Mouse (Mus musculus) cortical plate, adult 2 months (tissue): Measurements from ENCODE around the gene Ccdc30. TPM values are rescaled to one million over a fixed set of nuclear protein-coding genes. Genes with fewer than 3 reads are reported as not detected.
A peak's percentile ranks its signal among the peaks of the same experiment; 100 is the strongest.

Source experiments
- H3K27ac ChIP-seq: fragments of 200-500 bp; 2 replicates; pipeline ENCODE4 v1.5.1; 2012; ENCODE audit warnings: low read length, control low read depth, inconsistent platforms; ENCODE audit not compliant: insufficient read depth
- H3K4me1 ChIP-seq: fragments of 200-500 bp; 2 replicates; pipeline ENCODE4 v1.6.1; 2011; ENCODE audit warnings: low read length; ENCODE audit not compliant: control insufficient read depth, insufficient read depth
- H3K4me3 ChIP-seq: fragments of 200-500 bp; 2 replicates; pipeline ENCODE4 v1.5.1; 2011; ENCODE audit warnings: mild to moderate bottlenecking, low read length, control low read depth; ENCODE audit not compliant: insufficient read depth
- CTCF ChIP-seq: fragments of 200-500 bp; IDR thresholded peaks from 2 replicates; pipeline ENCODE4 v1.5.1; 2011; ENCODE audit warnings: mild to moderate bottlenecking, control low read depth, low read length; ENCODE audit not compliant: insufficient read depth; ENCODE audit errors: extremely low read depth
- POLR2A ChIP-seq: fragments of 200-500 bp; IDR thresholded peaks from 2 replicates; pipeline ENCODE4 v1.6.1; 2011; ENCODE audit warnings: mild to moderate bottlenecking, low read length, control low read depth; ENCODE audit not compliant: insufficient read depth; ENCODE audit errors: extremely low read depth
- polyA plus RNA-seq: library from polyadenylated mRNA; depleted of rRNA; stranded (reverse); fragments of >200 nt; gene quantifications from 2 replicates; pipeline ENCODE4 v1.2.3, GENCODE M21; 2012

The Ccdc30 gene
- polyA plus RNA-seq, 1 experiment, result 15.3 TPM

- TF ChIP-seq POLR2A (peak; percentile 98), CTCF (no peak)
- peak within 1 kb of the TSS; percentile 62; the same call in 1 of the 2 replicates for H3K27ac ChIP-seq
- peaks cover 3% of the 10 kb centered on the region; the same call in 1 of the 2 replicates for H3K4me1 ChIP-seq
- peak within 1 kb of the TSS; percentile 45 for H3K4me3 ChIP-seq
Observed at GRCm38 (mm10) chr4:119320131-119320830, 95.0 kb downstream of the Ccdc30 start, which contains the start of gene Ppih. Ppih (minus strand) TSS chr4:119320546.

GRCm38 (mm10) chr4:119313756-119314155 is 101.6 kb downstream of the Ccdc30 start:
- Histone ChIP-seq H3K4me3 (no peak overlapping the region), H3K27ac (no peak overlapping the region), H3K4me1 (no peaks in the 10 kb centered on the region)
- TF ChIP-seq POLR2A (no peak), CTCF (no peak)

GRCm38 (mm10) chr4:119305418-119305817 is 109.9 kb downstream of the Ccdc30 start:
- Histone ChIP-seq H3K4me3 (no peak overlapping the region), H3K27ac (no peak overlapping the region), H3K4me1 (no peaks in the 10 kb centered on the region)
- TF ChIP-seq CTCF, result no peak
- TF ChIP-seq POLR2A, result no peak

- TF ChIP-seq CTCF (no peak), POLR2A (no peak)
- Histone ChIP-seq H3K4me3 (no peak overlapping the region), H3K4me1 (no peaks in the 10 kb centered on the region), H3K27ac (no peak overlapping the region)
Observed at GRCm38 (mm10) chr4:119303291-119303690, 112.0 kb downstream of the Ccdc30 start.

GRCm38 (mm10) chr4:119301777-119302176 is 113.5 kb downstream of the Ccdc30 start:
- Histone ChIP-seq H3K27ac (no peak overlapping the region), H3K4me1 (no peaks in the 10 kb centered on the region)
- TF ChIP-seq POLR2A, result no peak

GRCm38 (mm10) chr4:119300761-119301160 is 114.6 kb downstream of the Ccdc30 start:
- no peak for TF ChIP-seq CTCF
- TF ChIP-seq POLR2A, result no peak
- Histone ChIP-seq H3K27ac (no peak overlapping the region), H3K4me3 (no peak overlapping the region), H3K4me1 (no peaks in the 10 kb centered on the region)

More at GRCm38 (mm10) chr4:119301777-119302176, 113.5 kb downstream of the Ccdc30 start:
- no peak overlapping the region for H3K4me3 ChIP-seq

- TF ChIP-seq CTCF (no peak), POLR2A (no peak)
- H3K4me1 ChIP-seq, result peaks cover 3% of the 10 kb centered on the region; the same call in 1 of the 2 replicates
- no peak overlapping the region for H3K4me3 ChIP-seq
- no peak overlapping the region for H3K27ac ChIP-seq
Observed at GRCm38 (mm10) chr4:119297361-119297760, 118.0 kb downstream of the Ccdc30 start.

GRCm38 (mm10) chr4:119295134-119295453 is 120.2 kb downstream of the Ccdc30 start:
- TF ChIP-seq POLR2A, result no peak
- H3K27ac ChIP-seq, result peak overlapping the region; percentile 88; the same call in 1 of the 2 replicates
- H3K4me3 ChIP-seq, result peak overlapping the region; percentile 87
- H3K4me1 ChIP-seq, result peaks cover 3% of the 10 kb centered on the region; the same call in 1 of the 2 replicates

GRCm38 (mm10) chr4:119294415-119295133 is 120.7 kb downstream of the Ccdc30 start, which contains the start of gene Ybx1:
Ybx1 (minus strand) TSS chr4:119294604.
- peak within 1 kb of the TSS; percentile 87 for H3K4me3 ChIP-seq
- H3K4me1 ChIP-seq, result peaks cover 3% of the 10 kb centered on the region; the same call in 1 of the 2 replicates
- H3K27ac ChIP-seq, result peak within 1 kb of the TSS; percentile 88
- TF ChIP-seq CTCF (no peak), POLR2A (peak; percentile 82; the same call in 1 of the 2 replicates)
